Comparison of ENCODE assay signal across 8 mouse cellular contexts in genomic region chr16:37653058-37653457, GRCm38 (mm10). TPM values are rescaled to one million over a fixed set of nuclear protein-coding genes. Genes with fewer than 3 reads are reported as not detected.
DNase-seq lines count a peak whose midpoint lies in the region; ATAC-seq and TF ChIP-seq lines count a peak whose summit lies in the region.

No protein-coding gene starts in this region.

- peak overlapping the region; percentile 95 for H3K4me2 ChIP-seq in CH12.LX (ENCODE audit: insufficient read depth, low read depth, poor library complexity, severe bottlenecking)
- peak overlapping the region; percentile 88 for H3K4me2 ChIP-seq in liver, postnatal 0 days (ENCODE audit: low read depth, low read length)

- peaks cover 14 to 50% of the 10 kb centered on the region in 2 experiments for H3K4me1 ChIP-seq in CH12.LX (ENCODE audit: control insufficient read depth in 1 of 2, insufficient read depth in 2 of 2)
- peaks cover 51% of the 10 kb centered on the region for H3K4me1 ChIP-seq in hindbrain, embryonic 10.5 days (replicated peaks)
- peaks cover 30% of the 10 kb centered on the region for H3K4me1 ChIP-seq in liver, postnatal 0 days (ENCODE audit: insufficient read depth)

- no peak for TF ChIP-seq EP300 in CH12.LX (IDR thresholded peaks at IDR 0.05; ENCODE audit: low read length)
- no peak for TF ChIP-seq EP300 in liver, postnatal 0 days (IDR thresholded peaks at IDR 0.05; ENCODE audit: low read depth)

- peaks cover 3 to 30% of the 10 kb centered on the region in 2 experiments for H3K36me3 ChIP-seq in CH12.LX (replicated peaks in 1 of 2; ENCODE audit: control insufficient read depth in 1 of 2, insufficient read depth in 1 of 2, low read length in 1 of 2)
- peaks cover 20% of the 10 kb centered on the region for H3K36me3 ChIP-seq in hindbrain, embryonic 10.5 days
- peaks cover 4% of the 10 kb centered on the region for H3K36me3 ChIP-seq in liver, postnatal 0 days (replicated peaks; ENCODE audit: insufficient read depth, low read length)

- TF ChIP-seq CTCF in gastrocnemius, adult 2 months (IDR thresholded peaks at IDR 0.05): no peak
- TF ChIP-seq CTCF in CH12.LX (conservative IDR thresholded peaks at IDR 0.05 in 1 of 2, IDR thresholded peaks at IDR 0.05 in 1 of 2; ENCODE audit: low read depth in 2 of 2, low read length in 2 of 2): no peak
- TF ChIP-seq CTCF in liver, postnatal 0 days (IDR thresholded peaks at IDR 0.05; ENCODE audit: low read depth): no peak

- no peaks in the 10 kb centered on the region for H3K27me3 ChIP-seq in CH12.LX (replicated peaks)
- peaks cover 8% of the 10 kb centered on the region; the same call in 1 of the 2 replicates for H3K27me3 ChIP-seq in hindbrain, embryonic 10.5 days (ENCODE audit: insufficient read depth, poor library complexity, severe bottlenecking)
- H3K27me3 ChIP-seq in liver, postnatal 0 days (ENCODE audit: insufficient read depth, low read length): no peaks in the 10 kb centered on the region

- dilution Hi-C loops in CH12.LX (cut with MboI; ENCODE audit: extremely low pct_ligation_motif_present, extremely low pct_unique_long_range_greater_than_20kb, low sequenced_read_pairs): no loop called here

- peak overlapping the region; percentile 93; the same call in 1 of the 2 replicates for H3K9ac ChIP-seq in CH12.LX (ENCODE audit: insufficient read depth, low read depth)
- H3K9ac ChIP-seq in liver, postnatal 0 days (replicated peaks): peak overlapping the region; percentile 30

- DNase-seq in gastrocnemius, adult 2 months: no peak
- DNase-seq in gastrocnemius, postnatal 25 days: no peak
- DNase-seq in CH12.LX (ENCODE audit: extremely low read depth): no peak
- DNase-seq in hindbrain, embryonic 10.5 days (ENCODE audit: low spot score): no peak
- DNase-seq in liver, postnatal 0 days: no peak
- DNase-seq in spleen, adult 12 weeks (ENCODE audit: low spot score): no peak
- no peak for DNase-seq in embryo, embryonic 10.5 days (ENCODE audit: low spot score)
- DNase-seq in kidney, postnatal 4 days: no peak

- peak overlapping the region; percentile 96 for H3K27ac ChIP-seq in gastrocnemius, adult 2 months
- no peak overlapping the region for H3K27ac ChIP-seq in CH12.LX (ENCODE audit: insufficient read depth, low read depth)
- peak overlapping the region; percentile 95; the same call in 1 of the 2 replicates for H3K27ac ChIP-seq in hindbrain, embryonic 10.5 days
- peak overlapping the region; percentile 91; the same call in 1 of the 2 replicates for H3K27ac ChIP-seq in liver, postnatal 0 days (ENCODE audit: low read depth)

- 95% methylated on average over 1 of the region's 1 CpGs for WGBS in hindbrain, embryonic 10.5 days
- WGBS in liver, postnatal 0 days (ENCODE audit: insufficient replicate concordance): 76% methylated on average over 1 of the region's 1 CpGs

- intact Hi-C loops in gastrocnemius, adult 2 months (cut with DNase I): loop anchor here (5.0 kb wide), 1 partner anchor 111 kb away; no protein-coding TSS in a partner anchor

- no peak for TF ChIP-seq RAD21 in CH12.LX (IDR thresholded peaks at IDR 0.05; ENCODE audit: low read depth, low read length)

- TF ChIP-seq POLR2A in CH12.LX (IDR thresholded peaks at IDR 0.05; ENCODE audit: low read depth, low read length): no peak

- ATAC-seq in liver, postnatal 0 days: no peak

- peaks cover 23% of the 10 kb centered on the region for H3K79me2 ChIP-seq in CH12.LX (replicated peaks; ENCODE audit: control insufficient read depth, extremely low read depth, insufficient read depth, poor library complexity, severe bottlenecking)

- H3K9me3 ChIP-seq in CH12.LX (replicated peaks; ENCODE audit: low read length): no peaks in the 10 kb centered on the region
- no peaks in the 10 kb centered on the region for H3K9me3 ChIP-seq in hindbrain, embryonic 10.5 days
- H3K9me3 ChIP-seq in liver, postnatal 0 days (ENCODE audit: low read length): no peaks in the 10 kb centered on the region

- in situ Hi-C loops in CH12.LX (cut with MboI; ENCODE audit: low pct_ligation_motif_present, low pct_unique_long_range_greater_than_20kb, low sequenced_read_pairs): no loop called here

- peak overlapping the region; percentile 76 for H3K4me3 ChIP-seq in gastrocnemius, adult 2 months
- peak overlapping the region in 2 of 3 experiments; percentile 69 to 85 for H3K4me3 ChIP-seq in CH12.LX (replicated peaks in 1 of 3; ENCODE audit: low read depth in 2 of 3, low read length in 2 of 3, poor library complexity in 1 of 3)
- peak overlapping the region; percentile 78 for H3K4me3 ChIP-seq in hindbrain, embryonic 10.5 days
- peak overlapping the region; percentile 82 for H3K4me3 ChIP-seq in liver, postnatal 0 days (ENCODE audit: low read depth, low read length)

TF ChIP-seq in CH12.LX, 34 proteins besides CTCF, POLR2A, EP300 and RAD21:
- TF ChIP-seq CHD1 (IDR thresholded peaks at IDR 0.05; ENCODE audit: low read depth, low read length) (peak; percentile 68; the same call in 1 of the 2 replicates), ZKSCAN1 (IDR thresholded peaks at IDR 0.05; ENCODE audit: borderline replicate concordance, low read depth, low read length) (no peak), SIN3A (IDR thresholded peaks at IDR 0.05; ENCODE audit: low read length) (0 out of 2 replicates have a peak, but pooled peaks have one; percentile 12)

RNA-seq across cellular contexts. Expression of gene Ndufb4, which starts 1.2 kb away (rescaled TPM):
- 100 to 1,000 TPM; 191 to 246 TPM for total RNA-seq in gastrocnemius, adult 2 months (2021)
- 100 to 1,000 TPM; 165 to 174 TPM for total RNA-seq in gastrocnemius, postnatal 25 days (2021)
- total RNA-seq in CH12.LX (2012; rRNA removed) (70.7 and 72.3 TPM in 2 replicates), CH12.LX (2014; rRNA removed) (97.4 and 102 TPM in 2 replicates)
- 51.8 and 54.2 TPM in 2 replicates for polyA plus RNA-seq in CH12.LX (2012; ENCODE audit: insufficient read length, low read depth)
- polyA plus RNA-seq in hindbrain, embryonic 10.5 days (2016; fragmentation: Nextera tagmentation; extraction: Ambion mirVana): 47.6 and 54.3 TPM in 2 replicates
- 67.3 and 77.7 TPM in 2 replicates for polyA plus RNA-seq in liver, postnatal 0 days (2015; fragmentation: Nextera tagmentation; extraction: Ambion mirVana)
